Mouse (Mus musculus): ENCODE results near the gene G430095P16Rik. TPM values are rescaled to one million over a fixed set of nuclear protein-coding genes. Genes with fewer than 3 reads are reported as not detected.
A peak's percentile ranks its signal among the peaks of the same experiment; 100 is the strongest.

Gene G430095P16Rik
- polyA plus RNA-seq, 1 experiment = 2.9 TPM

- Histone ChIP-seq H3K79me2 (ENCODE audit: control insufficient read depth, insufficient read depth) (peaks cover 78% of the 10 kb centered on the region), H3K79me3 (ENCODE audit: low read depth) (no peaks in the 10 kb centered on the region), H3K36me3 (ENCODE audit: control insufficient read depth, insufficient read depth) (peaks cover 9% of the 10 kb centered on the region), H3K4me3 (ENCODE audit: insufficient read depth, poor library complexity, severe bottlenecking) (no peak overlapping the region), H3K27me3 (ENCODE audit: control insufficient read depth, insufficient read depth, insufficient read length) (no peaks in the 10 kb centered on the region), H3ac (ENCODE audit: control insufficient read depth, insufficient read length, low read depth) (no peak overlapping the region)
- no peak for TF ChIP-seq MYOG (IDR thresholded peaks at IDR 0.05; ENCODE audit: control insufficient read depth, extremely low read depth, insufficient read length)
- TF ChIP-seq CEBPB (IDR thresholded peaks at IDR 0.05; ENCODE audit: low read depth) = no peak
- TF ChIP-seq FOSL1 (IDR thresholded peaks at IDR 0.05; ENCODE audit: insufficient read depth, low read length, poor library complexity, severe bottlenecking) = no peak
- no peak for TF ChIP-seq USF1 (IDR thresholded peaks at IDR 0.05; ENCODE audit: low read depth)
- no peak for TF ChIP-seq CTCF (IDR thresholded peaks at IDR 0.05; ENCODE audit: control insufficient read depth, insufficient read depth, insufficient read length)
- TF ChIP-seq MAX (IDR thresholded peaks at IDR 0.05) = no peak
- no peak for TF ChIP-seq MYOD1 (IDR thresholded peaks at IDR 0.05; ENCODE audit: control insufficient read depth, insufficient read length, low read depth)
Measured at GRCm38 (mm10) chr8:84738266-84738665, 15.5 kb downstream of the G430095P16Rik start.

- no peak overlapping the region for H3K4me3 ChIP-seq (ENCODE audit: insufficient read depth, poor library complexity, severe bottlenecking)
- H3K79me2 ChIP-seq (ENCODE audit: control insufficient read depth, insufficient read depth) = peaks cover 72% of the 10 kb centered on the region
- TF ChIP-seq CEBPB (IDR thresholded peaks at IDR 0.05; ENCODE audit: low read depth) (no peak), MAX (IDR thresholded peaks at IDR 0.05) (no peak), MYOD1 (IDR thresholded peaks at IDR 0.05; ENCODE audit: control insufficient read depth, insufficient read length, low read depth) (no peak), MYOG (IDR thresholded peaks at IDR 0.05; ENCODE audit: control insufficient read depth, extremely low read depth, insufficient read length) (no peak), USF1 (IDR thresholded peaks at IDR 0.05; ENCODE audit: low read depth) (no peak), CTCF (IDR thresholded peaks at IDR 0.05; ENCODE audit: control insufficient read depth, insufficient read depth, insufficient read length) (no peak), FOSL1 (IDR thresholded peaks at IDR 0.05; ENCODE audit: insufficient read depth, low read length, poor library complexity, severe bottlenecking) (no peak)
- H3K27me3 ChIP-seq (ENCODE audit: control insufficient read depth, insufficient read depth, insufficient read length) = no peaks in the 10 kb centered on the region
- peaks cover 9% of the 10 kb centered on the region for H3K36me3 ChIP-seq (ENCODE audit: control insufficient read depth, insufficient read depth)
- H3K79me3 ChIP-seq (ENCODE audit: low read depth) = no peaks in the 10 kb centered on the region
- no peak overlapping the region for H3ac ChIP-seq (ENCODE audit: control insufficient read depth, insufficient read length, low read depth)
Measured at GRCm38 (mm10) chr8:84738715-84739400, 16.1 kb downstream of the G430095P16Rik start.

GRCm38 (mm10) chr8:84739401-84739742 lies 16.6 kb downstream of the G430095P16Rik start:
- H3K79me2 ChIP-seq (ENCODE audit: control insufficient read depth, insufficient read depth) = peaks cover 68% of the 10 kb centered on the region
- no peak for TF ChIP-seq CEBPB (IDR thresholded peaks at IDR 0.05; ENCODE audit: low read depth)
- no peak for TF ChIP-seq MAX (IDR thresholded peaks at IDR 0.05)
- no peak for TF ChIP-seq FOSL1 (IDR thresholded peaks at IDR 0.05; ENCODE audit: insufficient read depth, low read length, poor library complexity, severe bottlenecking)
- TF ChIP-seq MYOD1 (IDR thresholded peaks at IDR 0.05; ENCODE audit: control insufficient read depth, insufficient read length, low read depth) = no peak
- TF ChIP-seq MYOG (IDR thresholded peaks at IDR 0.05; ENCODE audit: control insufficient read depth, extremely low read depth, insufficient read length) = no peak
- TF ChIP-seq CTCF (IDR thresholded peaks at IDR 0.05; ENCODE audit: control insufficient read depth, insufficient read depth, insufficient read length) = no peak
- no peak for TF ChIP-seq USF1 (IDR thresholded peaks at IDR 0.05; ENCODE audit: low read depth)
- H3K27me3 ChIP-seq (ENCODE audit: control insufficient read depth, insufficient read depth, insufficient read length) = no peaks in the 10 kb centered on the region
- H3K79me3 ChIP-seq (ENCODE audit: low read depth) = no peaks in the 10 kb centered on the region
- H3ac ChIP-seq (ENCODE audit: control insufficient read depth, insufficient read length, low read depth) = no peak overlapping the region
- no peak overlapping the region for H3K4me3 ChIP-seq (ENCODE audit: insufficient read depth, poor library complexity, severe bottlenecking)
- H3K36me3 ChIP-seq (ENCODE audit: control insufficient read depth, insufficient read depth) = peaks cover 9% of the 10 kb centered on the region

GRCm38 (mm10) chr8:84740895-84741843 lies 18.4 kb downstream of the G430095P16Rik start:
- Histone ChIP-seq H3K27me3 (ENCODE audit: control insufficient read depth, insufficient read depth, insufficient read length) (no peaks in the 10 kb centered on the region), H3K79me3 (ENCODE audit: low read depth) (no peaks in the 10 kb centered on the region), H3K79me2 (ENCODE audit: control insufficient read depth, insufficient read depth) (peaks cover 70% of the 10 kb centered on the region), H3K4me3 (ENCODE audit: insufficient read depth, poor library complexity, severe bottlenecking) (no peak overlapping the region), H3ac (ENCODE audit: control insufficient read depth, insufficient read length, low read depth) (no peak overlapping the region), H3K36me3 (ENCODE audit: control insufficient read depth, insufficient read depth) (peaks cover 9% of the 10 kb centered on the region)
- no peak for TF ChIP-seq CEBPB (IDR thresholded peaks at IDR 0.05; ENCODE audit: low read depth)
- TF ChIP-seq USF1 (IDR thresholded peaks at IDR 0.05; ENCODE audit: low read depth) = no peak
- no peak for TF ChIP-seq CTCF (IDR thresholded peaks at IDR 0.05; ENCODE audit: control insufficient read depth, insufficient read depth, insufficient read length)
- no peak for TF ChIP-seq MYOG (IDR thresholded peaks at IDR 0.05; ENCODE audit: control insufficient read depth, extremely low read depth, insufficient read length)
- TF ChIP-seq FOSL1 (IDR thresholded peaks at IDR 0.05; ENCODE audit: insufficient read depth, low read length, poor library complexity, severe bottlenecking) = no peak
- TF ChIP-seq MYOD1 (IDR thresholded peaks at IDR 0.05; ENCODE audit: control insufficient read depth, insufficient read length, low read depth) = no peak
- TF ChIP-seq MAX (IDR thresholded peaks at IDR 0.05) = no peak

GRCm38 (mm10) chr8:84742171-84743053 lies 19.6 kb downstream of the G430095P16Rik start:
- Histone ChIP-seq H3K27me3 (ENCODE audit: control insufficient read depth, insufficient read depth, insufficient read length) (no peaks in the 10 kb centered on the region), H3K79me2 (ENCODE audit: control insufficient read depth, insufficient read depth) (peaks cover 68% of the 10 kb centered on the region), H3K79me3 (ENCODE audit: low read depth) (no peaks in the 10 kb centered on the region), H3ac (ENCODE audit: control insufficient read depth, insufficient read length, low read depth) (peak overlapping the region; percentile 69), H3K36me3 (ENCODE audit: control insufficient read depth, insufficient read depth) (peaks cover 9% of the 10 kb centered on the region), H3K4me3 (ENCODE audit: insufficient read depth, poor library complexity, severe bottlenecking) (no peak overlapping the region)
- TF ChIP-seq MAX (IDR thresholded peaks at IDR 0.05) (peak; percentile 27), MYOG (IDR thresholded peaks at IDR 0.05; ENCODE audit: control insufficient read depth, extremely low read depth, insufficient read length) (no peak), USF1 (IDR thresholded peaks at IDR 0.05; ENCODE audit: low read depth) (peak; percentile 76), MYOD1 (IDR thresholded peaks at IDR 0.05; ENCODE audit: control insufficient read depth, insufficient read length, low read depth) (no peak), CTCF (IDR thresholded peaks at IDR 0.05; ENCODE audit: control insufficient read depth, insufficient read depth, insufficient read length) (no peak), FOSL1 (IDR thresholded peaks at IDR 0.05; ENCODE audit: insufficient read depth, low read length, poor library complexity, severe bottlenecking) (no peak), CEBPB (IDR thresholded peaks at IDR 0.05; ENCODE audit: low read depth) (no peak)

Data from C2C12 (cell line).